Mouse (Mus musculus): Measurements from ENCODE around the gene Gria4. TPM values are rescaled to one million over a fixed set of nuclear protein-coding genes. Genes with fewer than 3 reads are reported as not detected.

The Gria4 gene
- polyA plus RNA-seq (2021; fragmentation: Nextera tagmentation), result 10.8 and 12.5 TPM in 2 replicates
- long read RNA-seq, experiment 1, transcript Gria4-203 (11 exons, 2,338 nt), result major isoform, 14 of 22 reads
- long read RNA-seq, experiment 1, partial matches to known transcripts, result 6 of 22 reads
- long read RNA-seq, experiment 1, other reads (novel, unspliced or antisense), result 2 of 22 reads
- long read RNA-seq, experiment 2, full-length matches to known transcripts, result 23 of 88 reads
- long read RNA-seq, experiment 2, partial matches to known transcripts, result 40 of 88 reads
- long read RNA-seq, experiment 2, other reads (novel, unspliced or antisense), result 25 of 88 reads

DNA sequence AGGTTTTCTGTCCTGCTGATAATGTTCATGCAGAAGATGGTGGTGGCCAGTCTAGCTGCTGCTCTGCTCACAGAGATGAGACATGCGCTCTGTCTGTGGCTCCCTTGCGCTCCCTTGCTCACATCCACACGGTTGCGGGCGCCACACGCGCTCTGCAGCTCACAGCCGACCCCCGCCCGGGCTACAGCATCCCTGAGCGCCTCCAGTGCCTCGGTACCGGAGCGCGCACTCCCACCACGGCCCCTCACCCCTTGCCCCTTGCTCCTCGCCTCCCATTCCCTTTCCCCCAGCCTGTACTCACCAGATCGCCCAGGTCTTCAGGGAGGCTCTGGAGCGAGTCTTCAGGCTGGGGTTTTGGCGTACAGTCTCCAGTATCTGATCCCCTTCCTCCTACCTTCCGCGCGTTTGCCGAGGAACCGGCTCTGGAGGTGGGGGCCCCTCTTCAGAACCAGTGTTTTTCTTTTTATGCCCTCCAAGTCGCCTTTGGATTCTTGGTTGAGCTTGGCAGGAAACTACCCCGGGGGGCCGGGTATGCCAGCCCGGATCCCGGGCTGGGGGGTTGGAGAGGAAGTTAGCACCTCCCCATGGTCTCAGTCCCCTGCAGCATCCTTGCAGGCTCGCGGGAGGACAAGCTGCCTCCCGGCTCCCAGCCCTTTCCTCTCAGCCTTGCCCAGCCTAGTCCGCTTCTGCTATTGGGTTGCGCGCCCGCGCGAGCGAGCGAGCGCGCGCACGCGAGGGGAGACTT lies at the start of gene Gria4:
Gene Gria4 (minus strand): TSS at position 691 of the 745 bp plus-strand sequence.

DNA sequence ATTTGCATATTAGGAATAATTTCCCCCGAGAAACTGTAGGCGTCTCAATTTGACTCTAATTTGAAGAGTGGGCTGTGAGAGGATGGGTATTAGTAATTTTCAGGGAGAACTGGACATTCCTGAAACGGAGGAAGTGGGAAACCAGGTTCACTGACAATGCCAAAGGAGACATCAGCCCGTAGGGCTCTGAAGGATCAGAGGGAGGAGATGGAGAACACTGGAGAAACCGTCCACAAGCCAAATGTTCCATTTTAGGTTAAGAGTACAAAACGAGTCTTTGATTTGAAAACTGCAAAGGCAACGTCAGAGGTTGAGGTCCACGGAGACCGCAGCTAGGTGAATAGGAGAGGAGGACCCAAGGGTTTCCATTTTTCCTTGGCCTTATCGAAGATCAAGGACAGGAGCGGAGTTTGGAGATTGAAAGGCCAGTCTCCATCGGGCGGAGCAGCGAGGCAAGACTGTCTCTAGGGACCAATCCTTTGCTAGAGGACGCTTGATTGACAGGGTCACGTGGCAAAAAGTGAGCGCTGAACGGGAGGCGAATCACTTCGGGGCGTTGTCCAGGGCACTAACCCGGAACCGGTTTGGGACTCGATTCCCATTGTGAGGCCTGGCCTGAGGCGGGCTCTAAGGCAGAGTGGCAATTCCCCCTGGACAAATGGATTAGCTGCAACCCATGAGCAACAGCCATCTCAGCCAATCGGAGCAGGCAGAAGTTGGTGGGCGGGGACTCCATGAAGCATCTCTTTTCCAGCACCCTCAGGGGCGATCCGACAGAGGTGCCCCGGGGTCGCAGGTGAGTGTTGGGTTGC lies 420.0 kb downstream of the Gria4 start, which contains the start of gene Msantd4:
Gene Msantd4 (plus strand): TSS at position 735 of the 812 bp plus-strand sequence.

Small RNA genes lying within 50 kb of the gene (microRNA-seq; reads per million reads assigned to microRNA genes)
- gene Gm23811 (not detected), gene Gm23992 (not detected)

Data from layer of hippocampus, adult 6 months (tissue).